Mouse (Mus musculus) small intestine, adult 2 months (tissue): ENCODE results near the gene Pgs1. TPM values are rescaled to one million over a fixed set of nuclear protein-coding genes. Genes with fewer than 3 reads are reported as not detected.

ENCODE experiments used
- H3K27ac ChIP-seq: fragments of 200-500 bp; 2 replicates; pipeline ENCODE4 v1.5.1; 2012; ENCODE audit warnings: low read depth, low read length, control low read depth, inconsistent platforms; ENCODE audit not compliant: insufficient read depth
- H3K27me3 ChIP-seq: fragments of 200-500 bp; 2 replicates; pipeline ENCODE4 v1.6.1; 2012; ENCODE audit warnings: mild to moderate bottlenecking, moderate library complexity, low read length, inconsistent platforms; ENCODE audit not compliant: control insufficient read depth, insufficient read depth
- H3K36me3 ChIP-seq: fragments of 200-500 bp; 2 replicates; pipeline ENCODE4 v1.6.1; 2012; ENCODE audit warnings: mild to moderate bottlenecking, low read length, control low read depth, inconsistent platforms; ENCODE audit not compliant: control insufficient read depth, insufficient read depth
- H3K4me1 ChIP-seq: fragments of 200-500 bp; 2 replicates; pipeline ENCODE4 v1.6.1; 2012; ENCODE audit warnings: low read length, inconsistent platforms, mixed read lengths; ENCODE audit not compliant: control insufficient read depth, insufficient read depth, insufficient read length
- H3K4me3 ChIP-seq: fragments of 200-500 bp; 2 replicates; pipeline ENCODE4 v1.5.1; 2012; ENCODE audit warnings: low read depth, mild to moderate bottlenecking, control low read depth, inconsistent platforms, low read length, moderate library complexity
- CTCF ChIP-seq: fragments of 200-500 bp; IDR thresholded peaks from 2 replicates; pipeline ENCODE4 v1.5.1; 2012; ENCODE audit warnings: low read depth, mild to moderate bottlenecking, control low read depth, inconsistent platforms, low read length, moderate library complexity, mixed read lengths; ENCODE audit not compliant: insufficient replicate concordance, insufficient read length; ENCODE audit errors: extremely low read depth
- POLR2A ChIP-seq: fragments of 200-500 bp; IDR thresholded peaks from 2 replicates; pipeline ENCODE4 v1.6.1; 2012; ENCODE audit warnings: low read depth, mild to moderate bottlenecking, control low read depth, inconsistent platforms, low read length, moderate library complexity
- WGBS: fragments of 180-500 bp; shearing (Covaris S2); methylation state at CpG from one replicate; pipeline ENCODE4 v1.1.7; 2018; 5-methylcytosine and 5-hydroxymethylcytosine counted together
- polyA plus RNA-seq: library from polyadenylated mRNA; depleted of rRNA; stranded (reverse); fragments of >200 nt; gene quantifications from 2 replicates; pipeline ENCODE4 v1.2.3, GENCODE M21; 2012; rRNA removed

The Pgs1 gene
- polyA plus RNA-seq = 19.8 and 35.0 TPM in 2 replicates

DNA sequence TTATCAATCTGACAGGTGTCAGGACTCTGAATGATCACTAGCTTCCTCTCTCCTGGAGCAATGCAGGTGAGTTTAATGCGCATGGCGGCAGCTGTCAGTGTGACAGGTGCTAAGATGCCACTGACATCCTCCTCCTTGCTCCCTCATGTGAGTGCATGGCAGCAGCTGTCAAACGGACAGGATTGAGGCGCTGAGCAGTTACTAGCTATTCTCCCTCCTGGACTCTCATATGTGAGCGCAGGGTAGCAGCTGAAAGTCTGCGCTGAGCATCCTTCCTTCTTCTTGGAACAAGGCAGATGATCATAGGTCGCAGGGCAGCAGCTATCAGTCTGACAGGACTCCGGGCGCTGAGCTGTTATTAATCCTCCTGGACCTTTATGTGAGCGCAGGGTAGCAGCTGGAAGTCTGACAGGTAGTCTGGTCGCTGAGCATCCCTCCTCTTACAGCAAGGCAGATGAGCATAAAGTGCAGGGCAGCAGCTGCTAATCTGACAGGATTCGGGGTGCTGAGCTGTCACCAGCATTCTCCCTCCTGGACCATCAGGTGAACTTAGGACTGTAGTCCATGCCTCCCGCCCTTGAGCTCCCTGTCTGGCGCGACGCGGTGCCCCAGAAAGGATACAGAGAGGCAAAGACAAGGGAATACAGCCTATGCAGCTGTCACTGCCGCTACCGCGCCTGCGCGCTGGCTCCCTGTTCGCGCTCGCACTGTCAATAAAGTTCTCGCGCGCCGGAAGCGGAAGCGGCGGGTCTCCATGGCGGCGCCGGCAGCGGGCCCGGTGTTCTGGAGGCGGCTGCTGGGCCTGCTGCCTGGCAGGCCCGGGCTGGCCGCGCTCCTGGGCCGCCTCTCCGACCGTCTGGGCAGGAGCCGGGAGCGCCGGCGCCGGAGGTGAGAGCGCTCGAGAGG, at the start of gene Pgs1:
TSS of gene Pgs1 (plus strand) at position 167 of the 906 bp plus-strand sequence.
- Histone ChIP-seq H3K36me3 (no peaks in the 10 kb centered on the region), H3K27me3 (no peaks in the 10 kb centered on the region), H3K27ac (peak within 1 kb of the TSS; percentile 30), H3K4me1 (peaks cover 25% of the 10 kb centered on the region; the same call in 1 of the 2 replicates), H3K4me3 (peak within 1 kb of the TSS; percentile 97)
- WGBS = 5% methylated on average over 51 of the region's 51 CpGs
- TF ChIP-seq CTCF (no peak), POLR2A (peak; percentile 51; the same call in 1 of the 2 replicates)

DNA sequence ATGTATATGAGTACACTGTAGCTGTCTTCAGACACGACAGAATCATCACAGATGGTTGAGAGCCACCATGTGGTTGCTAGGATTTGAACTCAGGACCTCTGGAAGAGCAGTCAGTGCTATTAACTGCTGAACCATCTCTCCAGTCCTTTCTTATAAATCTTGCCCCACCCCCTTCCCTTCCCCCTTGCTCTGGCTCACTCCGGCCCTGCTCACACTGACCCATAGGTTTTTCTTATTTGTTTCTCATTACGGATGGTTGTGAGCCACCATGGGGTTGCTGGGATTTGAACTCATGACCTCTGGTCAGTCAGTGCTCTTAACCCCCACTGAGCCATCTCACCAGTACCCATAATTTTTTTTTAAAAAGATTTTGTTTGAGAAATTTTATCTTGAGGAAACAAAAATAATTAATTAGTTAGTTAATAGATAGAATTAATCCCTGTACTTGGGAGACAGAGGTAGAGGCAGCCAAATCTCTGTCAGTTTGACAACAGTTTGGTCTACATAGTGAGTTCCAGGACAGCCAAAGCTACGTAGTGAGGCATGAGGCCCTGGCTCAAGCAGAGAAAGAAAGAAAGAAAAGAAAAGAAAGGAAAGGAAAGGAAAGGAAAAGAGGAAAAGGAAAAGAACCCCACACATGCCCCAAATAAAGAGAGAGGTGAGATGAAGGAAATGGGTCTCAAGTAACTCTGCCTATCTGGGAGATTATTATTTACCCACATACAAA, 46.9 kb upstream of the Pgs1 start:
- no peak for TF ChIP-seq CTCF
- no peak for TF ChIP-seq POLR2A
- H3K4me1 ChIP-seq = peaks cover 31% of the 10 kb centered on the region
- WGBS = 64% methylated on average over 4 of the region's 4 CpGs
- no peaks in the 10 kb centered on the region for H3K36me3 ChIP-seq
- H3K27me3 ChIP-seq = no peaks in the 10 kb centered on the region
- H3K4me3 ChIP-seq = no peak overlapping the region
- no peak overlapping the region; the same call in 1 of the 2 replicates for H3K27ac ChIP-seq

DNA sequence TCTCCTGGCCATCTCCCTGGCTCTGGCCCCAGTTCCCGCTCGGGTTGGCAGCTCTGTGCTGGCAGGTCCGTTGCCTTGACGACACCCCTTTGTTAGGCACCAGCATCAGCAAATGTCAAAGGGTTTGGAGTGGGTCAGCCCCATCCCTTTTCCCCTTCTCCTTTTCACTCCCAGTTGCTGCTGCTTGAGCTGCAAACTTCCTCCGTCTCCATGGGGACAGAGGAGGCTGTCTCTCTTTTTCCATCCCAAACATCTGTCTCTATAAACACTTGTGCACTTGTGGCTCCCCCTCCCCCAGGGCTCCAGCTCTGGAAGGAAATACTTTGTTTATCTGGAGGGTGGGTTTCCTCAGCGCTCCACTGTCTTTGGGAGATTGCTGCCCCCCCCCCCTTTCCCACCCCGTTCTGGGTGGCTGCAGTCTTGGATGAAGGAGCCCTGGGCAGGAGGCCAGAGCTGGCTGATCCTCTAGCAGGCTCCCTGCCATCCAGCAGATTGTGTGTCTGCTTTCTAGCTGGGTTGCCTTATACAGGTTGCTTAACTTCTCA, 46.3 kb upstream of the Pgs1 start:
- TF ChIP-seq POLR2A (no peak), CTCF (no peak)
- H3K27me3 ChIP-seq = no peaks in the 10 kb centered on the region
- H3K36me3 ChIP-seq = no peaks in the 10 kb centered on the region
- WGBS = 16% methylated on average over 7 of the region's 7 CpGs
- H3K4me3 ChIP-seq = no peak overlapping the region
- H3K4me1 ChIP-seq = peaks cover 28% of the 10 kb centered on the region
- peak overlapping the region; percentile 42 for H3K27ac ChIP-seq

DNA sequence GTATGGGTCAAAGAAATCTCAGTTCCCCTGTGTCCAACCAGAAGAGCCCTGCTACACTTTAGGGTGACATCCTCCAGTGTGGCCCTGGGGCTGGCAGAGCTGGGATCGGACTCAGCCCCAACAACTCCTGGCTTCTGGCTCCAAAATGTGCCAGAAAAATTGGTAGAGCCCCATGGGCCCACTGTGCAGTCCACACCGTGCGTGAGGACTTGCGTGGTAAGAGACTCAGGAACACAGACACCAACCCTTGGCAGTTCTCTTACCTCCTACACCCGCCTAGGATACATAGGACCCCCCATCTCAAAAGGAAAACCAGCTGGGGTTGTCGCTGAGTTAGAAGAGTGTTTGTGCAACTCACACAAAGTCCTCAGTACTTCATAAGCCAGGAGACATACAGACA, 45.2 kb upstream of the Pgs1 start:
- Histone ChIP-seq H3K27ac (peak overlapping the region; percentile 42; the same call in 1 of the 2 replicates), H3K36me3 (no peaks in the 10 kb centered on the region), H3K4me3 (no peak overlapping the region), H3K4me1 (peaks cover 24% of the 10 kb centered on the region), H3K27me3 (no peaks in the 10 kb centered on the region)
- WGBS = 95% methylated on average over 6 of the region's 6 CpGs
- TF ChIP-seq POLR2A = no peak
- no peak for TF ChIP-seq CTCF

DNA sequence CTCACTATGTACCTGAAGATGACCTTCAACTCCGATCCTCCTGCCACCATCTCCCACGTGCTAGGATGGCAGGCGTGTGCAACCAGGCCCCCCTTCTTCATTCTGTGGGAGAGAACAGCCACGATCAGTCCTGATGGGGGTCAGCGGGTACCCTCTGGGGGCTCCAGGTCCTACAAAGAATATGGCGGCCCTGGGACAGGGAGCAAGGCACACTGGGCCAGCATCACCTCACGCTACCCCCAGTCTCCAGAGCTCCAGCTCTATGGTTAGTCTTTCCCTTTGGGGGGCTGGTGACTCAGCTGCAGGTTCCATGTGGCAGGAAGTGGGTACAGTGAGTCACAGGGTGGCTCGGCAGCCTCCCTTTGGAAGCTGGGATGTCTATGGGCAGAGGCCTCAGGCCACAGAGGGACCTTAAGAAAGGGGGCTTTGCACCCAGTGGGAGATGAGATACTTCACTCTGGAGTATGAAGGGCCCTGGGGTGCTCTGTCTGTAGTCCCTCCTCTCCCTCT, 44.7 kb upstream of the Pgs1 start:
- 91% methylated on average over 8 of the region's 8 CpGs for WGBS

DNA sequence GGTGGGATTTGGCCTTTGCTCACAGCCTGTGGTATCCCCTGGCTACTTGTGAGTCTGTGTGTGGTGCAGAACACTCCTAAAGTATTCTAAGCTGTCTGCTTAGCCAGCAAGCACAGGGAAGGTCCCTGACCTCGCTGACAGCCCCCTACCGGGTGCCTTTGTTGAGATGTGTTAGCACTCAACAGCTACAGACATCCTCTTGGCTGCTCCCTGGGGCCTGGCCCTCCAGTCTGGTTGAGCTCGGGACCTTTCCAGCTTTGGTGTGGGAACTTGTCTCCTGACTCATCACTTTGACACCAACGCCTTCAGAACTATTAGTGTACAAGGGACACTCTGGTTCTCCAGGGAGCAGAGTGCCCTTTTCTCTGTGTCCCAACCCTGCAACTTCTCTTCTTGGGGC, 44.2 kb upstream of the Pgs1 start:
- Histone ChIP-seq H3K4me3 (no peak overlapping the region), H3K27me3 (no peaks in the 10 kb centered on the region), H3K4me1 (peaks cover 20% of the 10 kb centered on the region; the same call in 1 of the 2 replicates), H3K27ac (no peak overlapping the region), H3K36me3 (no peaks in the 10 kb centered on the region)
- TF ChIP-seq POLR2A = 0 out of 2 replicates have a peak, but pooled peaks have one; percentile 29
- TF ChIP-seq CTCF = no peak
- 71% methylated on average over 4 of the region's 4 CpGs for WGBS

More for the DNA sequence above, 44.7 kb upstream of the Pgs1 start:
- Histone ChIP-seq H3K4me3 (no peak overlapping the region), H3K4me1 (peaks cover 21% of the 10 kb centered on the region), H3K27me3 (no peaks in the 10 kb centered on the region), H3K27ac (no peak overlapping the region), H3K36me3 (no peaks in the 10 kb centered on the region)
- no peak for TF ChIP-seq POLR2A
- no peak for TF ChIP-seq CTCF
